Mouse (Mus musculus): ENCODE measurements around the gene Immp2l.
A peak's percentile ranks its signal among the peaks of the same experiment; 100 is the strongest.
"Not testable (repeated sequence)": the region's sequence is repeated elsewhere in the genome, so short reads cannot be mapped to it uniquely, and the experiment has no call there.

The Immp2l gene

GRCm38 (mm10) chr12:41669481-41669880, 645.6 kb downstream of the Immp2l start:
- no peak for DNase-seq (ENCODE audit: low spot score in 2 of 2)

GRCm38 (mm10) chr12:41674861-41675260, 651.0 kb downstream of the Immp2l start:
- no peak for DNase-seq (ENCODE audit: low spot score in 2 of 2)

- DNase-seq (ENCODE audit: low spot score in 2 of 2): no peak
These were observed 656.3 kb downstream of the Immp2l start for GRCm38 (mm10) chr12:41680141-41680540.

- no peak for DNase-seq (ENCODE audit: low spot score in 2 of 2)
These were observed 658.3 kb downstream of the Immp2l start for GRCm38 (mm10) chr12:41682141-41682540.

GRCm38 (mm10) chr12:41689809-41690208, 665.9 kb downstream of the Immp2l start:
- no peak for DNase-seq (ENCODE audit: low spot score in 2 of 2)

DNA sequence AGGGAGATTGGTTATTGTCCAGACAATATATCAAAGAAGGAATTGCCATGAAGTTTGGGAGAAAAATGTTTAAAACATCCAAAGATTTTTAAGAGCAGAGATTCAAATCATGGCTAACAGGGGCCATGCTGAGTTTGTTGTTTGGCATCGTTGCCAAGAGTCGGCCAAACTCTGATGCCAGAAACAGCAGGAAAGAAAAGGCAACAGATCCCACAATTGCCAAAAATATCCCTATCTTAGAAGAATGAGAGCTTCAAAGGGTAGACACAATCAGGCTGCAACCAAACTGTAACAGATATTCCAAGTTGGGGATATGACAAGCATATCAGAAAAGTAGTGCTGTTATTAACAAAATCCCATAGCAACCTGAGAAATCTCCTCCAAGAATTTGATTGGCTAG, 686.7 kb downstream of the Immp2l start:
- DNase-seq (ENCODE audit: low spot score in 2 of 2): no peak

DNA sequence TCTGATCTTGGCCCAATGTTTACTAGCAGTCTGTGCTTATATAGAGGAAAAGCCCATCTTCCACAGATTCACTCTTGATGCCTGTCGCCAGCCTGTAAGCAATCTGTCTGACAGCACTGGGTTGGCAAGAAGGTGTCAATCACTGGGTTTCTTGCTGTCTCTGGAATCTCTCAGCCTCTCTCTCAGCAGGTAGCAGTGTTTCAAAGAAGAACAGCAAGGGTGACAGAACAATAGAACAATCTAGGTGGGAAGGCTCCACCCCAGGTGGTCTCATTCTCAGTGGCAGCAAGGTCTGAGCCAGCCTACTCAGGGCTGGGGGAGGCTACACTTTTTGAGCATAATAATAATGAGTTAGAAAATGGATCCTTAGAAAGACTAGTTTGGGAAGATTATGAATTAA, 693.1 kb downstream of the Immp2l start:
- no peak for DNase-seq (ENCODE audit: low spot score in 2 of 2)

GRCm38 (mm10) chr12:41724585-41724984, 700.7 kb downstream of the Immp2l start:
- DNase-seq (ENCODE audit: low spot score in 2 of 2): no peak

- no peak for DNase-seq (ENCODE audit: low spot score in 2 of 2)
These were observed 702.8 kb downstream of the Immp2l start for GRCm38 (mm10) chr12:41726720-41727119.

DNA sequence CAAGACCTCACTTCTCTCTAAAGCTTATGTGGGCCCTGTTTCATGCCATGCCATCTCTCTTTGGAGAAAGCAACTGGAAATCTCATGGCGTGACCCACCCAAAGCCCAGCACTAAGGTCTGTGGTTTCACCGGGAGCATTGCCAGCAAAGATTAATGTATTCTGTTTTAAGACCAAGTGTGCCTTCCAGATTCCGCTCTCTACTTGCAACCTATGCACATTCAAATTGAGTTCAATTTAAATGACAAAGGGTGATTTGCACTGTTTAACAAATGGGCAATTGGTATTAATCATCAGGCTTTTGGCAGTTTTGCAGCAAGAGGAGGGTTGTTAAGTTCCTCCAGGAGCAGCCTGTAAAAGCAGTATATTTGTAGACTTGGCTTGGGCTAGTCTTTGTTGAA, 703.3 kb downstream of the Immp2l start:
- DNase-seq (ENCODE audit: low spot score in 2 of 2): no peak

DNA sequence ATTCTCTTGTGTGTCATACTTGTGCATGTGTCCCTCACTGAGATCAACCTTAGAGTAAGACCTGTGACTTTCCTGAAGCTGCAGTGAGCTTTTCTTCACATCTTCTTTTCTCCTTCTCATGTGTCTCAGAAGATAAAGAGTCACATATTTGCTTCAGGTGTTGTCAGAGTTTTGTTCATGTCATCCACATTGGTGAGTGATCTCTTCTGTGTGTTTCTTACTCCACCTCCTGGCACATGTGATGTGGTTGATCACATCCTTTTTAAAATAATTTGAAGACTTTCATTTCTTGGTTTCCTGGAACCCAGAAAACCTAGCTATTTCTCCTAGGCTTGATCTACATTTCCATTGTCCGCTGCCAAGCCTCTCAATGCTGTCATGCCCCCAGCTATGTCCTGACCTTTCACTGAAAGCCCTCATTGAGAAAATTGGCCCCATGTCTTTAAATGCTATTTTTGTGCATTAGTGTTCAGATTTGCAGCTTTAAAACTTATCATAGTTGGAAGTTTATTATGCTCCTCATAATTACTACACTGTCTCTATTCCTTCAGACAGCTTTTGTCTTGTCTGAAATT, 704.0 kb downstream of the Immp2l start:
- DNase-seq (ENCODE audit: low spot score in 2 of 2): no peak

DNA sequence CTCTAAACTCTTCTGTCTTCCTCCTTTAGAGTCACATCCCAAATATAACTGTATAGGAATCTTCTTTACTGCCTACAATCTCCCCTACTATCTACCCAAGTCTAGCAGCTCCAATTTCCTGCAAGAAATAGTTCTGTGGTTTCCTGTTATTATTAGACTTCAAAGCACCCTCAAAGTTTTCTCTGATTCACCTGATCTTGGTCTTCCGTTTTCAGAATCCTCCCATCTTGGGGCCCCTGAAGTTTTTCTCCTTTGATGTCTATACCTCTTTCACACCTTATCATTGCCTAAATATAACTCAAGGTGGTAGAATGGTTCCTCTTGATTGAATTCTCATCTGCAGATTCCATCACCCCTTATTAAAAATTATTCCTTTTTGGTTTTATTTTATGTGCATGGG, 704.6 kb downstream of the Immp2l start:
- DNase-seq (ENCODE audit: low spot score in 2 of 2): no peak

- DNase-seq (ENCODE audit: low spot score in 2 of 2): no peak
These were observed 705.9 kb downstream of the Immp2l start for GRCm38 (mm10) chr12:41729780-41730179.

DNA sequence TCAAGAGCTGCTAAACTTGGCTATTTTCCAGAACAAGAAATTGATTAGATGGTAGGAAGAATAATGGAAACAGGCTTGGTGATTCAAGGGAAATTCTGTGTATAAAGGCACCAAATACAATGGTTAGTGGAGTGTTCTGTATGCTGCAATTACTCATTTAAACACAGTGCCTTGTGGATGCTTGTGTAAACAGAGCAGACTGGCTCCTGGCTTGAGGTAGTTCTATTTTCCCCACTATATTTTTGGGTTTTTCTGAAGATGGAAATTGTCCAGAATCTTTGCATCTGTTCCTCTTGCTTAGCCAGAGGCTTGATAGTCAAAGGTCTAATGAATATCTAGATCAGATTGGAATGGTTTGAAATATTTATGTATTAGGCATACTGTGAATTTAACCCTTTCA, 709.3 kb downstream of the Immp2l start:
- no peak for DNase-seq (ENCODE audit: low spot score in 2 of 2)

- DNase-seq (ENCODE audit: low spot score in 2 of 2): no peak
These were observed 719.0 kb downstream of the Immp2l start for GRCm38 (mm10) chr12:41742887-41743286.

DNA sequence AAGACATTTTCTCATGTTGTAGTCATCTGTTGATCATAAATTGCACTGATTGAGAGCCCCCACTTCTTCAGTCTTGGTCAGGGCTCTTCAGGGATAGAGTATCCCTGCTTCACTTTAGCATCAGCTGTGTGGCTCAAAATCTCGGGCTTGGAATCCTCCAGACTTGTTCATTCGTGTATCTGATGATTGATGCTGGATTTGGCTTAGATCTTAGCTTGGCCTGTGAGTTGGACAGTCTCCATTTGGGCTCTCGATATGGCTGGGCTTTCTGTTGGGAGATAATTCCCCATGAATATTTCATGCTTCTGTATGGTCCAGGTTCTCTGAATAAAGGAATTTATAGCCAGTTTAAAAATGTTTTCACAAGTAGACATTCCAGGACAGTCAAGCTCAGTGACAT, 739.5 kb downstream of the Immp2l start:
- DNase-seq (ENCODE audit: low spot score in 2 of 2): no peak

DNA sequence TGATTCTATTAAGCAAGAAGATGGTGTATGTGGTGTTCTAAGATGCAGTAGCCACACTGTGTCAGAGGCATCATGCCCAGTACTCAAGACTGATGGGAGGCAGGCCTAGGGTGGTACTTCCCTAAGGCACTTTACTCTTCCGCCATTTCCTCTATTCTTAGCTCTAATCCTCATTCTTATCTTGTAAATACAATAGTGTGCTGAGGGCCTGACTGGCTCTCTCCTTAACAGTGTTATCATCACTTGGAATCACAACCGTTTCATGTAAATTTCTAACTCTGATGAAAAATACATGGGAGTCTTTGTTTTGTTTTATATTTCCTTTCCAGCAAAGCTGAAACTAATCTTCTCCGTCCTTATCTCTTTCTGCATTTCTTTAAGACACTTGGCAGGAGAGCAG, 750.1 kb downstream of the Immp2l start:
- DNase-seq (ENCODE audit: low spot score in 2 of 2): no peak

DNA sequence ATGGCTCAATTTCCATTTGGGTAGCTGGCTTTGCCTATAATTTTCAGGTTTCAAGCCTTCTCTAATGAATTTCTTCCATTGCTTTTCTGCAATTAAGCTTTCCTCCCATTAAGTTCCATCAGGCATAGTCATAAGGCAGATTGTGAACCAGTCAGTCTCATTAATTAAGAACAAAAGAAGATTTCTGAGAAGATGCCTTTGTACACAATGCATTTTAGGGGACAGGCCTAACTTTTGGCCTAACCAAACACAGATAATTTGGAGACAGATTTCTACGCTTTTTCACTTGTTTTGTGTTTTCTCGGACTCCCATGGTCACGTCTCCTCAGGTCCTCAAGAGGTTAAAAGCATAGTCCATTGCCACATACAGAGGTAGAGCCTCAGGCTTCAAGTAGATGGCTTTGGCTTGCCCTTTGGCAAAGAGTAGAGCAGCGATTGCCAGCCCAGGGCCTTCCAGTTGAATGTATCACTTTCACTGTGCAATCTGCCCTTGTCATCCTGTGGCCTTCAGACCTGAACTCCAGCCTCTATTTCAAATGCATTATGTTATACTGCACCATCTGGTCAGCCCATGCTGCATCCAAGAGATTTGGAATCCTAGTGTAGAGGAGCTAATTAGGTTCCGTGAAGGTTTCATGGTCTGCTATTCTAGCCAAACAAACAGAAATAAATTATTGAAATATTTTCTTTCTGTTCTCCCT, 750.9 kb downstream of the Immp2l start:
- DNase-seq (ENCODE audit: low spot score in 2 of 2): no peak

- DNase-seq (ENCODE audit: low spot score in 2 of 2): not testable (repeated sequence)
These were observed 753.9 kb downstream of the Immp2l start for GRCm38 (mm10) chr12:41777762-41778161.

- not testable (repeated sequence) for DNase-seq (ENCODE audit: low spot score in 2 of 2)
These were observed 769.8 kb downstream of the Immp2l start for GRCm38 (mm10) chr12:41793681-41794080.

DNA sequence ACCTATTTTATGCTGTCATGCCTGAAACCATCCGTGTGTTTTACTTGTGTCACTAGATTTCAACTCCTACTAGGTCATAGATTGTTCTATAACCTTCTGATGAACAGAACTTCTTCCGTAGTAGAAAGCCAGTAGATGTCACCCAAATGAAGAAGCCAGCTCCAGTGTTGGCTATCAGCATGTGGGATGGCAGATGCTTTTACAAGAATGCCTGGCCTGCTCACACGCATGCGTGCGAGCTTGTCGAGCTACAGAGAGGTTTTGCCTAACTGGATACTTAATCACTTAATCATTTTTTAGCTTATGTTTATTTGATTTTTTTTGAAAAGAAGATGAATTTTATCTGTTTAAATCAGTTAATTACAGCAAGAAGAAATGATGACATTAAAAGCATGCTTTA, 805.6 kb downstream of the Immp2l start:
- no peak for DNase-seq (ENCODE audit: low spot score in 2 of 2)

DNA sequence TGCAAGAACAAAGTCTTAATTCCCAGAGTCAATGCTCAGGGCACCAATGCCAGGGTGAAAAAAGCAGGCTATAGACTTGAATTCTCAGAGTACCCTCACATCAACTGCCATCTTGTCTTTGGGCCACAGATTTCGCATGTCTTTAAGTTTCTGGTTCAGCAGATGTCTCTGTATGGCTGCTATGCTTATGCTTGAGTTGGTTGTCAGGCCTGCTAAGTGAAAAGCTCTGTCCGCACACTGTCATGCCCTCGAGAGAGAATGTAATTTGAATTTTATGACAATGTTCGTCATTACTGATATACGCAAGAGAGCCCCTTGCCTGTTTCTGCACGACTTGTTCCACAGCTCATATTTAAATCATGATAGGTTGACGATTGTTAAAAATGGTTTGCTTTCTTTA, 807.8 kb downstream of the Immp2l start:
- no peak for DNase-seq (ENCODE audit: low spot score in 2 of 2)

DNA sequence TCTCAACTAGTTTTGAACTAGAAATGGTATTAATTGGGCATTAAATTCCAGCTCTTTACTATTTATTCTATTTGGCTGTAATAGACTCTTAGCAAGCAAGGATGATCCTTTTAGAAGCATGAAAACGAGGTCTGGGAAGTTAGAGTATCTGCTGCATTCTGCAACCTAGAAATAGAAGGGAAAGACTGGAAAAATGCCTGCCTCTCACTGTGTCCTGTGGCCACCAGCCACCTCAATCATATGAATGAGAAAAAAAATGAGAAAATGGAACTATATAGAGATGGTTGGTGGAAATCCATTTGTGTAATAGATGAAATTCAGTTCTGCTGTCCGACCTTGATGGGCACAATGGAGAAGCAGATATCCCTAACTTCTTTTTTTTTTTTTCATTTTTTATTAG, 810.8 kb downstream of the Immp2l start:
- no peak for DNase-seq (ENCODE audit: low spot score in 2 of 2)

DNA sequence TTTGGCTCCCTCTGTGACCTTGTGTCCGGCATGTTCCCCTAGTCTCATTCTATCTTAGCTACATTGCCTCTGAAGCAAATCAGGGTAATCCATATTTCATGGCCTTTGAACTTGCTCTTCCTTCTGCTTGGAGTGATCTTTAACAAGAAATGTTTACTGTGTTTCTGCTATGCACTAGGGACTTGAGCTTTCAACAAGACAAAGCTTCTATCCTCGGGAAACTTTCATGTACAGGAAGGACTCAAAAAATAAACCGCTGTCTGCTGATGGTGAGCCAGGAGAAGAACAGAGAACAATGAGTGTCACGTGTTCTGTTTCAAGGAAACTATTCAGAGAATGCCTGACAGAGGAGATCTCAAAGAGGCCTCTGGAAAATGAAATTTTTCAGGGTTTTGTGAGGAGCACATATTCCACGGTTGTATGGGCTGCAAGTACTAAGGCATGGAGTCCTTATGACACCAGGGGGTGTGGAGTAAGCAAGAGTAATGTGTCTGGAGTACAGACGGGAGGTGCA, 814.5 kb downstream of the Immp2l start:
- DNase-seq (ENCODE audit: low spot score in 2 of 2): peak in 1 of 2 experiments; percentile 15
